In genomic region chr13:64530139-64530538, GRCm38 (mm10) we compare ENCODE assay signal across 19 mouse cellular contexts. TPM values are rescaled to one million over a fixed set of nuclear protein-coding genes. Genes with fewer than 3 reads are reported as not detected.
"Had no signal": no experiment of that assay in that cellular context is flagged by ENCODE, and none has a peak within 500 bp of the region (broad histone marks: within the 10 kb centered on the region; RNA-seq: fewer than 3 reads in every experiment).

No protein-coding gene starts in this region.

- H3K4me3 ChIP-seq: layer of hippocampus, adult 2 months; limb, embryonic 12.5 days; midbrain, embryonic 13.5 days had no signal

- H3K4me2 ChIP-seq: limb, embryonic 12.5 days; midbrain, embryonic 13.5 days had no signal

- H3K27ac ChIP-seq: layer of hippocampus, adult 2 months; limb, embryonic 12.5 days; liver, embryonic 14.5 days; midbrain, embryonic 13.5 days had no signal

- H3K36me3 ChIP-seq: limb, embryonic 12.5 days; midbrain, embryonic 13.5 days had no signal

- H3K4me1 ChIP-seq: limb, embryonic 12.5 days had no signal

- ATAC-seq: midbrain, embryonic 13.5 days had no signal

- DNase-seq: kidney, adult 11 months; kidney, adult 9 months; kidney, postnatal 10 days; kidney, postnatal 4 days; liver; lung, adult 18-20 months; lung, postnatal 36 days; right cerebral cortex, postnatal 14 days; thymus, postnatal 36 days had no signal

- H3K27me3 ChIP-seq: limb, embryonic 12.5 days; midbrain, embryonic 13.5 days had no signal

- H3K9me3 ChIP-seq: limb, embryonic 12.5 days; midbrain, embryonic 13.5 days had no signal

- H3K9ac ChIP-seq: limb, embryonic 12.5 days; liver, embryonic 14.5 days; midbrain, embryonic 13.5 days had no signal

RNA-seq across cellular contexts. Expression of gene Fam240b, which starts 32.5 kb away (rescaled TPM):
- total RNA-seq: layer of hippocampus, adult 2 months; layer of hippocampus, postnatal 10 days; left cerebral cortex, postnatal 36 days; megakaryocyte progenitor cell, adult 5-6 weeks had no signal
- polyA plus RNA-seq: limb, embryonic 12.5 days; liver, embryonic 14.5 days; lung, embryonic 16.5 days; midbrain, embryonic 13.5 days; neural tube, embryonic 11.5 days; thymus, postnatal 0 days had no signal
